Mouse (Mus musculus): ENCODE measurements around the gene Aqp3. TPM values are rescaled to one million over a fixed set of nuclear protein-coding genes. Genes with fewer than 3 reads are reported as not detected.

The Aqp3 gene
- total RNA-seq, 2 experiments from 2014 or later: not detected

GRCm38 (mm10) chr4:41071500-41072429 lies 26.2 kb downstream of the Aqp3 start:
- DNase-seq: no peak
- intact Hi-C loops (cut with DNase I): no loop called here

- no peak for DNase-seq
- intact Hi-C loops (cut with DNase I): no loop called here
Measured at GRCm38 (mm10) chr4:41065196-41065595, 32.8 kb downstream of the Aqp3 start.

- intact Hi-C loops (cut with DNase I): no loop called here
- DNase-seq: no peak
Measured at GRCm38 (mm10) chr4:41063894-41064673, 33.9 kb downstream of the Aqp3 start.

- DNase-seq: no peak
- intact Hi-C loops (cut with DNase I): no loop called here
Measured at GRCm38 (mm10) chr4:41063351-41063750, 34.6 kb downstream of the Aqp3 start.

GRCm38 (mm10) chr4:41057361-41057760 lies 40.6 kb downstream of the Aqp3 start:
- intact Hi-C loops (cut with DNase I): no loop called here

GRCm38 (mm10) chr4:41056742-41057332 lies 41.1 kb downstream of the Aqp3 start:
- no peak for DNase-seq
- intact Hi-C loops (cut with DNase I): no loop called here

More at GRCm38 (mm10) chr4:41057361-41057760, 40.6 kb downstream of the Aqp3 start:
- no peak for DNase-seq

- intact Hi-C loops (cut with DNase I): no loop called here
- DNase-seq: no peak
Measured at GRCm38 (mm10) chr4:41056253-41056652, 41.7 kb downstream of the Aqp3 start.

- DNase-seq: no peak
- intact Hi-C loops (cut with DNase I): no loop called here
Measured at GRCm38 (mm10) chr4:41055111-41055510, 42.9 kb downstream of the Aqp3 start.

- no peak for DNase-seq
- intact Hi-C loops (cut with DNase I): loop anchor here (2.0 to 5.0 kb wide), 2 partner anchors 67 to 176 kb away; no protein-coding TSS in a partner anchor
Measured at GRCm38 (mm10) chr4:41051781-41052180, 46.2 kb downstream of the Aqp3 start.

- DNase-seq: peak; percentile 71 to 78
- intact Hi-C loops (cut with DNase I): loop anchor here (2.0 to 5.0 kb wide), 2 partner anchors 68 to 176 kb away; no protein-coding TSS in a partner anchor
Measured at GRCm38 (mm10) chr4:41050726-41051675, 47.0 kb downstream of the Aqp3 start.

- no peak for DNase-seq
- intact Hi-C loops (cut with DNase I): no loop called here
Measured at GRCm38 (mm10) chr4:41048926-41049325, 49.1 kb downstream of the Aqp3 start.

GRCm38 (mm10) chr4:41047524-41048271 lies 50.3 kb downstream of the Aqp3 start, which contains the start of gene Aqp7:
Aqp7 (minus strand) TSS chr4:41048139.
- intact Hi-C loops (cut with DNase I): no loop called here
- DNase-seq: no peak

GRCm38 (mm10) chr4:41046254-41046795 lies 51.7 kb downstream of the Aqp3 start:
- DNase-seq: no peak
- intact Hi-C loops (cut with DNase I): no loop called here

- intact Hi-C loops (cut with DNase I): no loop called here
- no peak for DNase-seq
Measured at GRCm38 (mm10) chr4:41045288-41045687, 52.7 kb downstream of the Aqp3 start.

GRCm38 (mm10) chr4:41043961-41044360 lies 54.0 kb downstream of the Aqp3 start:
- DNase-seq: no peak
- intact Hi-C loops (cut with DNase I): no loop called here

GRCm38 (mm10) chr4:41042880-41043279 lies 55.1 kb downstream of the Aqp3 start:
- no peak for DNase-seq

More at GRCm38 (mm10) chr4:41042880-41043279, 55.1 kb downstream of the Aqp3 start:
- intact Hi-C loops (cut with DNase I): no loop called here

Data from gastrocnemius, postnatal 36 days (tissue).